Mouse (Mus musculus) forebrain, embryonic 16.5 days (tissue): ENCODE data around the gene Zfp598. TPM values are rescaled to one million over a fixed set of nuclear protein-coding genes. Genes with fewer than 3 reads are reported as not detected.
A peak's percentile ranks its signal among the peaks of the same experiment; 100 is the strongest.

ENCODE experiments used
- ATAC-seq: fragments of 200-750 bp; cut with Nextera tagmentation; 2 replicates; pipeline ENCODE4 v1.8.0; 2017; ENCODE audit warnings: mild to moderate bottlenecking, moderate library complexity
- H3K27ac ChIP-seq: fragments of 300-500 bp; sonication (generic); 2 replicates; pipeline ENCODE4 v1.5.1; 2014; ENCODE audit warnings: low read length, control low read depth
- H3K27me3 ChIP-seq: fragments of 300-500 bp; sonication (generic); replicated peaks from 2 replicates; pipeline ENCODE4 v1.6.1; 2014; ENCODE audit warnings: low read length; ENCODE audit not compliant: control insufficient read depth, insufficient read depth
- H3K36me3 ChIP-seq: fragments of 300-500 bp; sonication (generic); 2 replicates; pipeline ENCODE4 v1.6.1; 2014; ENCODE audit not compliant: control insufficient read depth, insufficient read depth
- H3K4me1 ChIP-seq: fragments of 300-500 bp; sonication (generic); replicated peaks from 2 replicates; pipeline ENCODE4 v1.6.1; 2014; ENCODE audit warnings: low read length; ENCODE audit not compliant: control insufficient read depth, insufficient read depth
- H3K4me2 ChIP-seq: fragments of 300-500 bp; sonication (generic); 2 replicates; pipeline ENCODE4 v1.6.1; 2014; ENCODE audit warnings: mild to moderate bottlenecking, low read length, control low read depth
- H3K4me3 ChIP-seq: fragments of 300-500 bp; sonication (generic); replicated peaks from 2 replicates; pipeline ENCODE4 v1.5.1; 2014; ENCODE audit warnings: mild to moderate bottlenecking, low read length, control low read depth
- H3K9ac ChIP-seq: fragments of 300-500 bp; sonication (generic); replicated peaks from 2 replicates; pipeline ENCODE4 v1.6.1; 2014; ENCODE audit warnings: low read depth, low read length, control low read depth
- H3K9me3 ChIP-seq: fragments of 300-500 bp; sonication (generic); 2 replicates; pipeline ENCODE4 v1.6.1; 2016; ENCODE audit warnings: low read length; ENCODE audit not compliant: control insufficient read depth
- WGBS: fragments of 180-500 bp; shearing (Covaris S2); extraction: QIAGEN DNeasy Blood & Tissue Kit; methylation state at CpG from one replicate; pipeline ENCODE4 v1.1.7; 2014; 5-methylcytosine and 5-hydroxymethylcytosine counted together
- polyA plus RNA-seq: library from polyadenylated mRNA; unstranded; fragments of >200 nt; fragmentation: Nextera tagmentation; extraction: Ambion mirVana; gene quantifications from 2 replicates; pipeline ENCODE4 v1.2.1, GENCODE M21; 2015

The Zfp598 gene
- 17.9 and 22.0 TPM in 2 replicates for polyA plus RNA-seq

DNA sequence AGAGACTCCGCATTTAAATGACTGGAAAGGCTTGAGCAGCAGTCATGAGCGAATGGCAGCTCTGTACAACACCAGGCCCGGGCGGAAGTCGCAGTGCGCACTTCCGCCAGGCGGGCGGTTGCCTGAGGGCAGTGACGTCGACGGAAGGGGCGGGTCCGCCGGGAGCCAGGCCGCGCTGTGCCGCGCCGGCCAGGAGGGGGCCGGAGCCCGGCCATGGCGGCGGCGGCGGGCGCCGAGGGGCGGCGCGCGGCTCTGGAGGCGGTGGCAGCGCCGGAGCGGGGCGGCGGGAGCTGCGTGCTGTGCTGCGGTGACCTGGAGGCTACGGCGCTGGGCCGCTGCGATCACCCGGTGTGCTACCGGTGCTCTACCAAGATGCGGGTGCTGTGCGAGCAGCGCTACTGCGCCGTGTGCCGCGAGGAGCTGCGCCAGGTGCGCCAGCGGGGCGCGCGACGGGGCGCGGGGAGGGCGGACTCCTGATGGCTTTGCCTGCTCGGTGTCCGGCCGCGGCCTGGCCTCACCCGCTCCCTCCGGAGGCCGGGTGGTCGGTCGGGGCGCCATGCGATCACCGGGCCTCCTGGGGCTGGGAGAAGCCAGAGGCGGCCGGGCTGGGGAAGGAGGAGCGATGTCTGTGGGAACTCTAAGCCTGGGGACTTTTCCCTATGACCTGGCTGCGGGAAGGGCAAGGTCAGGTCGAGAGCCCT lies at the start of gene Zfp598:
TSS of gene Zfp598 (plus strand) at position 143 of the 701 bp plus-strand sequence.
- peak; percentile 99 for ATAC-seq
- peak within 1 kb of the TSS; percentile 93 for H3K4me2 ChIP-seq
- peak within 1 kb of the TSS; percentile 95 for H3K4me3 ChIP-seq
- peaks cover 30% of the 10 kb centered on the region for H3K4me1 ChIP-seq
- no peaks in the 10 kb centered on the region for H3K9me3 ChIP-seq
- peak within 1 kb of the TSS; percentile 86 for H3K27ac ChIP-seq
- H3K9ac ChIP-seq = peak within 1 kb of the TSS; percentile 96
- H3K36me3 ChIP-seq = no peaks in the 10 kb centered on the region
- no peaks in the 10 kb centered on the region for H3K27me3 ChIP-seq
- WGBS = under 1% methylated on average over 60 of the region's 80 CpGs

DNA sequence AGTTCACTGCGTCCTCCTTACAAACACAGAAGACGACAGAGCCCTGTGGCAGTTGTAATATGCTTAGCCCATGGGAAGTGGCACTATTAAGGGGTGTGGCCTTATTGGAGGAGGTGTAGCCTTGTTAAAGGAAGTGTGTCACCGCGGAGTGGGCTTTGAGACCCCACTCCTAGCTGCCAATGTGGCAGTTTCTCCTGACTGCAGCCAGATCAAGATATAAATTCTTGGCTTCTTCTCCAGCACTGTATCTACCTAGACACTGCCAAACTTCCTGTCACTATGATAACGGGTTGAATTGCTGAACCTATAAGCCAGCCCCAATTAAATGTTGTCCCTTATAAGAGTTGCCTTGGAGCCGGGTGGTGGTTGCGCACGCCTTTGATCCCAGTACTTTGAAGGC lies 44.0 kb upstream of the Zfp598 start:
- Histone ChIP-seq H3K36me3 (peaks cover 43% of the 10 kb centered on the region), H3K27ac (no peak overlapping the region), H3K4me2 (no peak overlapping the region), H3K9me3 (no peaks in the 10 kb centered on the region), H3K27me3 (no peaks in the 10 kb centered on the region), H3K4me3 (no peak overlapping the region), H3K4me1 (no peaks in the 10 kb centered on the region), H3K9ac (no peak overlapping the region)
- WGBS = 93% methylated on average over 8 of the region's 8 CpGs
- no peak for ATAC-seq

DNA sequence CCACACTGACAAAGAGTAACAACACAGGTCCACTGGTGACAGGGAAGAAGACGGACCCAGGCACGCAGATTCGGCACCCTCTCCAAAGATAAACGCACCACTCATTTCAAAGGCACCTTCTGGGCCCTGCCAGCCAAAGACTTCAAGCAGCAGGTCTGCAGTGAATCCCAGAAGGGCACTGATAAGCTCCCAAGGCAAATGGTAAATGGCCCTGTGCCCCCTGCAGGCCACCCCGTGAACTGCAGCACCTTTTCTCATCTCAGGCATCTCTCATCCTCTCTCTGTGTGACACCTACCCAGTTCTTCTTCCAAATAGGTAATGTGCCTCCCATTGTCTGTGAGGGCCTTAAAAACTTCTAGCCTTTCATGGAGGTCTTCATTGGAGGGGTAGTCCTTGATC lies 40.8 kb upstream of the Zfp598 start:
- Histone ChIP-seq H3K4me2 (no peak overlapping the region), H3K4me1 (peaks cover 12% of the 10 kb centered on the region), H3K9ac (no peak overlapping the region), H3K27ac (no peak overlapping the region), H3K4me3 (no peak overlapping the region), H3K27me3 (no peaks in the 10 kb centered on the region), H3K9me3 (no peaks in the 10 kb centered on the region), H3K36me3 (peaks cover 15% of the 10 kb centered on the region)
- ATAC-seq = no peak
- WGBS = 52% methylated on average over 5 of the region's 5 CpGs

DNA sequence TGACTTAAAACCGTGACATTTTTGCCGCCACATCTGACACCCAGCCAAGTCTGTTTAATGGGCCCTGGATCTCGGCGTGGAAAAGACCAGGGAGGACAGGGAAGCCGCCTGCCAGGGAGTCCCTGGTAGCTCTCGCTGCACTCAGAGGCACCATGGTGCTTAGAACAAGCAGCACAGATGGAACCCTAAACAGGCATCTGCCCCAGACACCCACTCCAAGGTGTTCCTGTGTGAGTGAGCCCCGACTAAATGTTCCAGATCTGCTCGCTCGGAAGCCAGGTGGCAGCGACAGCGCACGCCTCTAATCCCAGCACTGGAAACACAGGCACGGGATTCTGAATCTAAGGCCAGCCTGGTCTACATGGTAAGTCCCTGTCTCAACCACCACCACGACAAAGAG lies 39.4 kb upstream of the Zfp598 start:
- no peak overlapping the region for H3K4me2 ChIP-seq
- no peak overlapping the region for H3K9ac ChIP-seq
- H3K27me3 ChIP-seq = no peaks in the 10 kb centered on the region
- H3K4me3 ChIP-seq = no peak overlapping the region
- no peak for ATAC-seq
- H3K9me3 ChIP-seq = no peaks in the 10 kb centered on the region
- no peak overlapping the region for H3K27ac ChIP-seq
- WGBS = 88% methylated on average over 14 of the region's 14 CpGs
- H3K36me3 ChIP-seq = peaks cover 14% of the 10 kb centered on the region
- peaks cover 12% of the 10 kb centered on the region for H3K4me1 ChIP-seq

DNA sequence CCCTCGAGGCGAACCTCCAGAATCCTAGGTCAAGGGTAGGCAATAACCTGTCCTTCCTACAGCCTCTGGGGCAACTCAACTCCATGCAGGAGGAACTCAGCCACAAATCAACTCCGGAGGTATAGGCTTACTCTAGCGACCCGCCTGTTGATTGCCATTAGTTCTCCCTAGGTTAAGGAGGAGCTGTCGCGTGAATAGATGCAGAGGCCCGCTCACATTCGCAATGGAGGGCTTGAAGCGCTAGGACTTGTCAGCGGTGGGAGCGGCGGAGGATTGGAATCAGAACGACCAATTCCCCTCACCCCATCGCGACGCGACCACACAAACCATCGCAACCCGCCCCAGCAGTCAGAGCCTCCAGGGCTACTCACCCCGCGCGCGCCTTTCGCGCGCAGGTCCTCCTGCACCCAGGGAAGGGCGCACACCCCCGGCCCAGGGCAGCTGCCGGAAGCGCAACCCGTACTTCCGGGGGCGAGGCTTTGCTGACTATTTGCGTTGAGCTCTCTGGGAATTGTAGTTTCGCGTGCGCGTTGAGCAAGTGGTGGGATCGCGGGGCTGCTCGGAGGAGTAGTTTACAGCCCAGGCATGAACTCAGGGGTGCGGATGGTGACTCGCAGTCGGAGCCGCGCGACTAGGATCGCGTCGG lies 37.2 kb upstream of the Zfp598 start, which contains the start of the genes Tsc2 and Nthl1:
TSS of gene Tsc2 (minus strand) at position 464 of the 646 bp plus-strand sequence.
TSS of gene Nthl1 (plus strand) at position 514 of the 646 bp plus-strand sequence.
- H3K36me3 ChIP-seq = peaks cover 12% of the 10 kb centered on the region
- peak within 1 kb of the TSS; percentile 52 for H3K27ac ChIP-seq
- peak within 1 kb of the TSS; percentile 68 for H3K4me3 ChIP-seq
- peak within 1 kb of the TSS; percentile 81 for H3K4me2 ChIP-seq
- peak within 1 kb of the TSS; percentile 68 for H3K9ac ChIP-seq
- H3K27me3 ChIP-seq = no peaks in the 10 kb centered on the region
- 2% methylated on average over 51 of the region's 51 CpGs for WGBS
- peak; percentile 95 for ATAC-seq
- H3K4me1 ChIP-seq = peaks cover 12% of the 10 kb centered on the region
- no peaks in the 10 kb centered on the region for H3K9me3 ChIP-seq

DNA sequence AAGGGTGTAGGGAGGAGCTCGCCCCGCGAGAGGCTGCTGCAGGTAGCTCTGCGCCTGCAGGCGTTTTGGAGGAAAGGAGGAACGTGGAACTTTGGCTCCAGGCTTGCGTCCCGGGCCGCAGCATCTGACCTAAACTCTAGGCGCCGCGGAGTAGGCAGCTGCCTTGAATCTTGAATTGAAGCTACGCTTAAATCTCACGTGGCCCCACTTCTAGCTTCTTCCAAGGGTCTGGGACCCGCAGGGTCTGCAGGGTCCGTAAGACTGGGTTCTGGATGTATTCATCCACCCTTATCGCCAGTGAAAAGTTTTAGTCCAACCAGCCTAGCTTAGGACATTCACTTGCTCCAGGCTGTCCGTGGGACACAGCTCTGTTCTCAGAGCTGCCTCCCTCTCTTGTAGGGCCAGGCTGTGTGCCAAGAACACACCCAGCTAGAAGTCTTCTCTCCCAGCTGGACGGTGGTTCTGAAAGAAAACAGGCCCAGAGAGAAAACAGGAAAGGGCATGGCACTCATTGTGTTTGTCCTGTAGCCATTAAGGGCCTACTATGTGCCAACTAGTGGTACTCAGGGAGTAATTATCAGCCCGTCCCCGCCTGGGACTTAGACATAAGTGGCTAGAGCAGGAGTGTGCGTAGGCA lies 36.6 kb upstream of the Zfp598 start:
- peak overlapping the region; percentile 68 for H3K4me3 ChIP-seq
- WGBS = 9% methylated on average over 22 of the region's 22 CpGs
- ATAC-seq = peak; percentile 21; the same call in 1 of the 2 replicates

DNA sequence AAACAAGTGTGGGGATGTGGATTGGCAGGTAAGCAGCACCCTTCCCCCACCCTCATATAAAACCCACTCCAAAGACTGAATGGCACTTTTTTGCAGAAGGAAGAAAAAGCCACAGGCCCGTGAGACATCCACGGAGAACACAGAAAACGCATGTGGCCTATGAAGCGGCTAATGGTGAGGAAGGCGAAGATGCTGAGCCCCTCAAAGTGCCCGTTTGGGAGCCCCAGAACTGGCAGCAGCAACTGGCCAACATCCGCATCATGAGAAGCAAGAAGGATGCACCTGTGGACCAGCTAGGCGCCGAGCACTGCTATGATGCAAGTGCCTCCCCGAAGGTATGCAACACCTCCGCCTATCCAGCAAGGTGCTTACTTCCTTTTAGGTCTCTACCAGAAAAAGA lies 35.7 kb upstream of the Zfp598 start:
- no peak overlapping the region for H3K9ac ChIP-seq
- H3K4me3 ChIP-seq = no peak overlapping the region
- no peaks in the 10 kb centered on the region for H3K27me3 ChIP-seq
- H3K4me1 ChIP-seq = peaks cover 12% of the 10 kb centered on the region
- no peak overlapping the region for H3K4me2 ChIP-seq
- peaks cover 6% of the 10 kb centered on the region; the same call in 1 of the 2 replicates for H3K36me3 ChIP-seq
- no peaks in the 10 kb centered on the region for H3K9me3 ChIP-seq
- 92% methylated on average over 11 of the region's 11 CpGs for WGBS
- no peak for ATAC-seq
- no peak overlapping the region for H3K27ac ChIP-seq

More for the DNA sequence above, 36.6 kb upstream of the Zfp598 start:
- Histone ChIP-seq H3K27ac (peak overlapping the region; percentile 52), H3K4me1 (peaks cover 12% of the 10 kb centered on the region), H3K27me3 (no peaks in the 10 kb centered on the region), H3K9ac (peak overlapping the region; percentile 68), H3K4me2 (peak overlapping the region; percentile 81), H3K36me3 (peaks cover 6% of the 10 kb centered on the region), H3K9me3 (no peaks in the 10 kb centered on the region)

DNA sequence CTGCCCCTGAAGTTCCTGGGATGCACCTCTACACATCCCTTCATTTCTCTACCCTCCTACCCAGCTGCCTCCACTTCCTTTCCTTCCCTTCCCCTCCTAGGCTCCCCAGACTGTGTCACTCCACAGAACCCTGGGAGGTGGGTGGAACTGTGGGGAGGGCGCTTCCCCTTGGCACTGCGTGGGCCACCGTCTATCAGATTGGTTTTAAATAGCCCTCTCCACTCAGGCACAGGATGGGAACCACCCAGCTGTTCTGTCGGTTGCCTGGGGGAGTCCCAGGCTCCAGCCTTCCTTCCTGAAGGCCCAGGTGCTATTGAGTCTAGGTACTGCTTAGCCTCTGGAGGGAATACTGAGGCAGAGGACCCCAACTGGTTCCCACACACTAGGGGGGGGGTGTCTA lies 34.5 kb upstream of the Zfp598 start:
- H3K9me3 ChIP-seq = no peaks in the 10 kb centered on the region
- no peak overlapping the region for H3K27ac ChIP-seq
- WGBS = 88% methylated on average over 4 of the region's 4 CpGs
- no peak overlapping the region for H3K4me2 ChIP-seq
- ATAC-seq = no peak
- peaks cover 12% of the 10 kb centered on the region for H3K4me1 ChIP-seq
- no peak overlapping the region for H3K9ac ChIP-seq
- peaks cover 2% of the 10 kb centered on the region; the same call in 1 of the 2 replicates for H3K36me3 ChIP-seq
- no peak overlapping the region for H3K4me3 ChIP-seq
- no peaks in the 10 kb centered on the region for H3K27me3 ChIP-seq

DNA sequence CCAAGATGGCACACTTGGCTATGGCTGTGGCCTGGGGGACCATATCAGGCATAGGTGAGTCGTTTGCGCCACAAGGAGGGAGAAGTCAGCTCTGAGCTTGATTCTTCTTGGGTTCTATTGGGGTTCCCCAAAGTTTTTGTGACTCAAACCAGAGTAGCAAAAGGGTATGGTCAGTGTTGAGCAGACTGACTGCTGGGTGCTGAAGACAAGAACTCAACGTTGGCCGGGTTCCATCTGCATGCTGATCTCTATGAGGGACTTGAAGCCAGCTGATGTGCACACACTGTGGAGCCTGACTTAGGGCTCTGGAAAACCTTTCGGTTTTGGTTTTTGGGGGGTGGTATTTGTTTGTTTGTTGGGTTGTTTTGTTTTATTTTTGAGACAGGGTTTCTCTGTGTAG lies 33.8 kb upstream of the Zfp598 start:
- no peak overlapping the region for H3K27ac ChIP-seq
- no peaks in the 10 kb centered on the region for H3K36me3 ChIP-seq
- WGBS = 92% methylated on average over 5 of the region's 5 CpGs
- H3K9me3 ChIP-seq = no peaks in the 10 kb centered on the region
- H3K4me2 ChIP-seq = no peak overlapping the region
- peaks cover 12% of the 10 kb centered on the region for H3K4me1 ChIP-seq
- H3K4me3 ChIP-seq = no peak overlapping the region
- no peak for ATAC-seq
- no peaks in the 10 kb centered on the region for H3K27me3 ChIP-seq
- no peak overlapping the region for H3K9ac ChIP-seq
